9 mouse cellular contexts compared by ENCODE assay signal in genomic region chr19:48203928-48204470, GRCm38 (mm10). TPM values are rescaled to one million over a fixed set of nuclear protein-coding genes. Genes with fewer than 3 reads are reported as not detected.
DNase-seq lines count a peak whose midpoint lies in the region; ATAC-seq lines count a peak whose summit lies in the region.
"Had no signal": no experiment of that assay in that cellular context is flagged by ENCODE, and none has a peak within 500 bp of the region (broad histone marks: within the 10 kb centered on the region; RNA-seq: fewer than 3 reads in every experiment).

No protein-coding gene starts in this region.

- H3K27ac ChIP-seq in forebrain, embryonic 11.5 days (ENCODE audit: low read depth, low read length) = no peak overlapping the region
- H3K27ac ChIP-seq in hindbrain, embryonic 11.5 days (ENCODE audit: low read depth, low read length) = no peak overlapping the region

- ATAC-seq in forebrain, embryonic 11.5 days (replicated peaks; ENCODE audit: low FRiP score) = no peak
- no peak for ATAC-seq in hindbrain, embryonic 11.5 days (ENCODE audit: low FRiP score)
- ATAC-seq in megakaryocyte progenitor cell, adult 5-6 weeks (replicated peaks; ENCODE audit: poor library complexity) = peak; percentile 64; the same call in 1 of the 2 replicates
- no peak for ATAC-seq in erythroblast, adult 5-6 weeks (replicated peaks; ENCODE audit: low FRiP score, poor library complexity, severe bottlenecking)

- WGBS in forebrain, embryonic 11.5 days = 2% methylated on average over 22 of the region's 22 CpGs
- WGBS in hindbrain, embryonic 11.5 days = 2% methylated on average over 22 of the region's 22 CpGs

- H3K9ac ChIP-seq in forebrain, embryonic 11.5 days (ENCODE audit: low read length) = no peak overlapping the region
- peak overlapping the region; percentile 4; the same call in 1 of the 2 replicates for H3K9ac ChIP-seq in hindbrain, embryonic 11.5 days (ENCODE audit: low read depth, low read length)

- H3K4me2 ChIP-seq in forebrain, embryonic 11.5 days (ENCODE audit: low read depth, low read length, severe bottlenecking) = peak overlapping the region; percentile 99; the same call in 1 of the 2 replicates
- H3K4me2 ChIP-seq in hindbrain, embryonic 11.5 days (replicated peaks; ENCODE audit: low read depth, low read length) = peak overlapping the region; percentile 100

- no peaks in the 10 kb centered on the region for H3K9me3 ChIP-seq in forebrain, embryonic 11.5 days (ENCODE audit: control insufficient read depth, low read length)
- no peaks in the 10 kb centered on the region for H3K9me3 ChIP-seq in hindbrain, embryonic 11.5 days (ENCODE audit: control insufficient read depth, low read length)

- H3K4me3 ChIP-seq in forebrain, embryonic 11.5 days (ENCODE audit: low read depth, low read length) = no peak overlapping the region
- peak overlapping the region; percentile 64; the same call in 1 of the 2 replicates for H3K4me3 ChIP-seq in hindbrain, embryonic 11.5 days (ENCODE audit: low read depth, low read length)
- H3K4me3 ChIP-seq: megakaryocyte, embryonic 14.5 days had no signal

- no peaks in the 10 kb centered on the region for H3K36me3 ChIP-seq in forebrain, embryonic 11.5 days (ENCODE audit: control insufficient read depth, insufficient read depth, low read length)
- H3K36me3 ChIP-seq in hindbrain, embryonic 11.5 days (ENCODE audit: control insufficient read depth, insufficient read depth, low read length) = no peaks in the 10 kb centered on the region

- DNase-seq in ovary, postnatal 10 days (ENCODE audit: low spot score) = peak; percentile 32
- DNase-seq in ovary, adult 18-20 months (ENCODE audit: low spot score) = no peak
- DNase-seq in forebrain, embryonic 11.5 days (ENCODE audit: low spot score) = peak; percentile 85
- peak; percentile 85 for DNase-seq in hindbrain, embryonic 11.5 days (ENCODE audit: low spot score)
- peak; percentile 87 to 89 for DNase-seq in layer of hippocampus, postnatal 10 days (ENCODE audit: low spot score in 2 of 2)
- peak; percentile 70 to 73 for DNase-seq in right cerebral cortex, postnatal 36 days (ENCODE audit: low spot score in 2 of 2)

- peaks cover 11% of the 10 kb centered on the region; the same call in 1 of the 2 replicates for H3K4me1 ChIP-seq in forebrain, embryonic 11.5 days (replicated peaks; ENCODE audit: control insufficient read depth, insufficient read depth, low read length)
- peaks cover 4% of the 10 kb centered on the region for H3K4me1 ChIP-seq in hindbrain, embryonic 11.5 days (replicated peaks; ENCODE audit: control insufficient read depth, insufficient read depth, low read length)
- H3K4me1 ChIP-seq: megakaryocyte, embryonic 14.5 days had no signal

- peaks cover 27% of the 10 kb centered on the region for H3K27me3 ChIP-seq in forebrain, embryonic 11.5 days (ENCODE audit: control insufficient read depth, insufficient read depth, low read length)
- H3K27me3 ChIP-seq in hindbrain, embryonic 11.5 days (ENCODE audit: control insufficient read depth, insufficient read depth, low read length) = peaks cover 10% of the 10 kb centered on the region; the same call in 1 of the 2 replicates

RNA-seq across cellular contexts. Expression of gene Sorcs3, which starts 1.8 kb away (rescaled TPM):
- 2.1 and 2.2 TPM in 2 replicates for polyA plus RNA-seq in forebrain, embryonic 11.5 days (2014; fragmentation: Nextera tagmentation; extraction: Ambion mirVana)
- polyA plus RNA-seq in hindbrain, embryonic 11.5 days (2014; fragmentation: Nextera tagmentation; extraction: Ambion mirVana) = 4.3 and 4.8 TPM in 2 replicates
- 10 to 100 TPM; 27.5 to 29.9 TPM for total RNA-seq in layer of hippocampus, postnatal 10 days (2021)
- total RNA-seq in megakaryocyte progenitor cell, adult 5-6 weeks (2015) = not detected in 2 replicates
- 0.21 TPM in 1 of 2 replicates, not detected in the other for total RNA-seq in megakaryocyte progenitor cell, adult 5-6 weeks (2017)
- total RNA-seq in erythroblast, adult 5-6 weeks (2015; ENCODE audit: low replicate concordance) = not detected in 2 replicates
- not detected in 2 replicates for total RNA-seq in erythroblast, adult 5-6 weeks (2017; ENCODE audit: low replicate concordance)

Comparison
In these comparisons a context has a peak if more than half of its experiments do, and no peak if none do; other contexts are left out.
1. RNA of gene Sorcs3, which starts 1.8 kb away (total RNA-seq): 27.5 to 29.9 TPM in layer of hippocampus, postnatal 10 days; 0.21 TPM in megakaryocyte progenitor cell, adult 5-6 weeks and not detected in erythroblast, adult 5-6 weeks; every median in the first group is over 10 times any median in the second.